Mouse (Mus musculus) adrenal gland, adult 2 months (tissue): ENCODE results near the gene Cfd. TPM values are rescaled to one million over a fixed set of nuclear protein-coding genes. Genes with fewer than 3 reads are reported as not detected.
A peak's percentile ranks its signal among the peaks of the same experiment; 100 is the strongest.

Experiments
- DNase-seq: peaks from one replicate; pipeline ENCODE4 v3.0.0; 2021
- polyA plus RNA-seq: library from polyadenylated mRNA; depleted of rRNA; stranded (reverse); fragments of >200 nt; gene quantifications from 2 replicates; pipeline ENCODE4 v1.2.3, GENCODE M21; 2012
- total RNA-seq, 2 experiments: library from RNA; stranded (reverse); gene quantifications; 2 replicates each; pipeline ENCODE4 v1.2.3; 2021

The Cfd gene
- total and polyA plus RNA-seq, 3 experiments, result 2,358 to 4,988 (median 4,405) TPM

DNA sequence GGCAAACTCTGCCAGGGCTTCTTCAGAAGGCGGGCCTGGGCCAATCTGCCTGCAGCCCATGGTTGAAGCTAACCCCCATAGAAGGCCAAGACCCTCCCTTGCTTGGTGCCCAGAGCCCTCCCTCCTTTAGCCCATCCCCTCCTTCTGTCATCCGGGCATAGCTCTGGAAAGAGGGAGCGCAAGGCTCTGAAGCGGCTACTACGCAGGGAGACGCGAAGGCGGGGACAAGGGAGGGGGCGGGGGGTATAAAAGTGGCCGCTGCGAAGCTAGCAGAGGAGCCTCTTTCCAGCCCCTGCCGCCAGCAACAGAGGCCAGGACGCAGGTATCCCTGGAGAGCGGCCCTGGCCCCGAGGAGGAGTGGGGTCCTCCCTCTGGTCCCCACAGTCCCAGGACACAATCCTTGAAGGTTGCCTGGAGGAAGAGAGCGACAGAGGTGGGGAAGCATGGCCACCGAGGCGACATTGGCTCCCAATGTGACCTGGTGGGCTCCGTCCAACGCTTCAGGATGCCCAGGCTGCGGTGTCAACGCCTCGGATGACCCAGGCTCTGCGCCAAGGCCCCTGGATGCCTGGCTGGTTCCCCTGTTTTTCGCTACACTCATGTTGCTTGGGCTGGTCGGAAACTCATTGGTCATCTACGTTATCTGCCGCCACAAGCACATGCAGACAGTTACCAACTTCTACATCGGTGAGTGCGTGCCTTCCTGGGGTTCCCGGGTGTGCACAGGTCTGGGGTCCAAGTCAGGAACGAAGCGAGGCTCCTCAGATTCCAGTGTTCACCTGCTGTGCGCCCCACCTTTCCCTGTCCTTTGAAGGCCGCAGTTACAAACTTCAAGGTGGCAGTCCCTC lies 27.8 kb downstream of the Cfd start:
- DNase-seq, result no peak

- no peak for DNase-seq
Measured at GRCm38 (mm10) chr10:79919251-79919849, 28.7 kb downstream of the Cfd start.

DNA sequence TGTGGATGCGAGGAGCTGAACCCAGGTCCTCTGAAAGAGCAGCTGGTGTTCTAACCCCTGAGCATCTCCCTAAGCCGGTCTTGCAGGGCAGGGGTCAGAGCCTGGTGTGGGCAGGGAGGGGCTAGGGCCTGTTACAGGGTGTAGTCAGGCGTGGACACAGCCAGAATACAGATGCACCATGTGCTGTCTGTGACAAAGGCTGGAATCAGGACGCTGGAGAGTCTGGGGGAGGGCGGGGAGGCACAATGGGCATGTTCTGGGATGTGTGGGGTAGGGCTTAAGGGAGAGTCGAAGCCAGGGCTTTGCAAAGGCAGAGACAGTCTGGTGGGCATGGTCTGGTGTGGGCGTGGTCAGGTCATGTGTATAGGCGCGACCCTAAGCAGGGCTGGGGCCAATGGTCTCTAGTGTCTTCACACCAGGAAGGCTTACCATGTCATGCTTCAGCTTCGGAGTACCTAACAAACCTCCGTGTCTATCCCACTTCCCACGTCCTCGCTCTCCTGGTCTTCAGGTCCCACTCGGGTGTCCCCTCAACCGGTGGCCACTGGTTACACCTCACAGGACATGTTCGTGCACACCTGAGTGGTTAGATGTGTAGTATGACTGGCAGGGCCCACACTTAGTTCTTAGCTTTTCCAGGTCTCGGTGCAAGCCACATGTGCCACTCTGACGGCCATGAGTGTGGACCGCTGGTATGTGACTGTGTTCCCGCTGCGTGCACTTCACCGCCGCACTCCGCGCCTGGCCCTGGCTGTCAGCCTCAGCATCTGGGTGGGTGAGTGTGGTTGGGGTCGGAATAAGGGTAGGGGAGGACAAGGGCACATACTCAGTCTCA lies 29.6 kb downstream of the Cfd start:
- DNase-seq, result no peak

DNA sequence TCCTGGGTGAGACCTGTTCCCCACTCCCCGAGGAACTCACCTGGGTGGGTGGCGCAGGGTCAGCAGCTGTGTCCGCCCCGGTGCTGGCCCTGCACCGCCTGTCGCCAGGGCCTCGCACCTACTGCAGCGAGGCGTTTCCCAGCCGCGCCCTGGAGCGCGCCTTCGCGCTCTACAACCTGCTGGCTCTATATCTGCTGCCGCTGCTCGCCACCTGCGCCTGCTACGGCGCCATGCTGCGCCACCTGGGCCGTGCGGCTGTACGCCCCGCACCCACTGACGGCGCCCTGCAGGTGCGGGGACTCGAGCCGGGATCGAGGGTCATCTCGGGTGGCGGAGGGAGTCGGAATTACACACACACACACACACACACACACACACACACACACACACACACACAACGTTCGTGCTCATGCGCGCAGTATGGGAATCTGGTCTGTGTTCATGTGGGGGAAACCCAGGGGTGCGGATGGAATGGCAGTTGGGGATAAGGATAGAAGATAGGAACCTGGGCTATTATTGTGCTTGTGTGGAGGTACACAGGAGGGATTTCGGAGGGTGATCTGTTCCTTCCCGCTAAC lies 30.4 kb downstream of the Cfd start, which contains the start of gene R3hdm4:
R3hdm4 (minus strand) TSS at position 251 of the 578 bp plus-strand sequence.
- DNase-seq, result no peak

- no peak for DNase-seq
Measured at GRCm38 (mm10) chr10:79921572-79921971, 30.9 kb downstream of the Cfd start.

- DNase-seq, result peak; percentile 92
Measured at GRCm38 (mm10) chr10:79924998-79925784, 34.5 kb downstream of the Cfd start.

- DNase-seq, result no peak
Measured at GRCm38 (mm10) chr10:79925785-79926490, 35.3 kb downstream of the Cfd start.

DNA sequence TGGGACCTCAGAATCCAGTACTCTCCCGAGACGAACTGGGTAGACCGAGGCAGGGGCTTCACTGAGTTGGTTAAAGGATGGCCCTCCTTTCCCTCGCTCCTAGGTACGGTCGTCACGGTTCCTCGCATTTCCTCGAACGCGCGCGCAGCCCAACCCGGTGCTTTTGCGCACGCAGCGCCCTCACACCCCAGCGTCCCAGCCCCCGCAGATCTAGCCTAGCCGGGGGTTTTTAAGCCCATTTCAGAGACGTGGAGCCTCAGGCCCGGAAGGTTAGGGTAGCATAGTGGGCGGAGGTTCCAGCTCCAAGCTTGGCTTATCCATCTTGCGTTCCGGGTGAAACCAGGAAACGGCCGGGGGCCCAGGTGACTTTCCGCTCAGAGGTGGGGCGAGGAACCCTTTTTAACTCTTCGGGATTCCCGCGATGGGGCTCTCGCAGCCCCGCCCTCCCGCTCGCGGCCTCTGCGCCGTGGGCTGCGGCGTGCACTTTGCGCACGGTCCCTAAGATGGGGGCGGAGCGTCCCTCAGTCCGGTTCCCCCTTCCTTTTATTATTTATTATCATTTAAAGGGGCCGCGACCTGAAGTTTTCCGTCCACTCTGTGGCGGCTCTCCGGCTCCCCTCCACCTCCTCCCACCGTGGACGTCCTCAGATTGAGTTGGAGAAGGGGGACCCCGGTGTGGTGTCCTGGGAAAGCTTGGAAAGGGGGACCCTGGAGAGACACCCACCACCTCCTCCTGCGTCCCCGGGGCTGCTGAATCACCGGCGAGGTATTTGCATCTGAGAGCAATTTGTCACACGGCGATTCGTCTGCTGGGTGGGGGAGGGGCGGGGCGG lies 36.1 kb downstream of the Cfd start, which contains the start of gene Arid3a:
Arid3a (plus strand) TSS at position 553 of the 833 bp plus-strand sequence.
- peak; percentile 95 for DNase-seq

GRCm38 (mm10) chr10:79927324-79928029 lies 36.8 kb downstream of the Cfd start:
- no peak for DNase-seq

- peak; percentile 78 for DNase-seq
Measured at GRCm38 (mm10) chr10:79928030-79928694, 37.5 kb downstream of the Cfd start.

DNA sequence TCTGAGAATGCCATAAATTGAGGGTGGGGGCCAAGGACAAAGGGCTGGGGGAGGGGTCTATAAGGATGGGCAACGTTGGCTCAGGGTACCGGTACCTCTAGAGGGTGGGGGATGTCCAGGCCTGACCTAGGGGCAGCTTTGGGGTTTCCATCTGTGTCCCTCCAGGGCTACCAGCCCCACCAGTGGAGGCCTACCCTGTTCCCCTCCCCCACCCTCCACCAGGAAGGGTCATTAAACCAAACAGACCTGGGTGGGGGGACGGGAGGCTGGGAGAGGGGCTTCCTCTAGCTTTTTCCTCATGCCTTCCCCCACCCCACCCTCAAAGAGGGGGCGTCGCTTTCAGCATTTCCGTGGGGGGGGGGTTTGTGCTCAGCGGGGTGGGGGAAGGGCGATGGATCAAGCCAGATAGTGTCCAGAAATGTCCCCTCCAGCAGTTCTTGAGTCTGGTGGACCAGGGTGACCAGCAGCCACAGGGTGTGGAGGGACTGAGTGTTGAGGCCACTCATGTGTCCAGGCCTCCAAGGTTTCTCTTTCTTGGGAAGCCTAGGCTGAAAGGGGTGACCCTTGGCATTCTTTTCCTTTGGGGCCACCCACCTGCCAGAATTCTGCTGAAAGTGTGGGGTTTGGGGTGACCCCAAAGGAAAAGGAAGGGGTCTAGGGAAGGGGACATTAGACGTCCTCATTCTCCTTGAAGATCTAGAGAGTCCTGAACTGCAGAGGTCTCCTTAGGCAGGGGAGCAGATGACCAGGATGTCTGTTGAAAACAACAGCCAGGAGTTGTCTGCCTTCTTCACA lies 38.5 kb downstream of the Cfd start:
- no peak for DNase-seq

DNA sequence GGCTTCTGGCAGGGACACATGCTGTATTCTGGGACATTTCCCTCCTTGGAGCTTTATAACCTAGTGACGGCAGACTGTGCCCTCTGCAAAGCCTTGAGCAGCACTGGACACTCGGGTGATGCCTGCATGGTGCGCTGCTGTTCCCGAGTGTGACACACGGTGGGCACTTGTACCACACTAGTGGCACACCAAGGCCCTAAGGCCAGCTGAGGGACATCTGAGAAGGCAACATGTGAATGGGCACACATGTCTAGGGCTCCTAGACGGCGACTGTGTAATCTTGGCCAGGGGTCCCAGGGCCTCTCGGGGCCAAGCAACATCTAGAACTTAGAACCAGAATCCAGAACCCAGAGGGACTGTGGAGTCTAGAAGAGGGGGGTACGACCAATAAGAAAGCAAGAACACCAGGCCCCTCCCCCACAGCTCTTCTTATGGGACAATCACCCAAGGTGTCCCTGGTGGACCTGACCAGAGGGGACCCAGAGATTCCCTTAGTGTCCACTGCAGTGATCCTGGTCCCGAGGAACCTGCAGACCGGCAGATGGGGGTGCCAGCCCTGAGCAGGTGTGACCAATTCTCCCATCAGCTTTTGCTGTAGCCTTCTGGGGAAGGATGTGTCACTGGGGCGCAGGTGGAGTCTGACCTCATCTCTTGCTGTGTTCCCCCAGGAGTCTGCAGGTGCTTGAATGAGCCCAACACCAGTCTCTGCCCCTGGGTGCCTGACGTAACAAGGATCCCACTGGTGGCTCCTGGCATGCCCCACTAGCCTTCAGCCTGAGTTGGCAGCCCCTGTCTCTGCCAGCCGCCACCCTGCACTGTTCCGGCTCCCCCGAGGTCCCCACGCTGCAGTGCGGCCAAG lies 39.5 kb downstream of the Cfd start:
- DNase-seq, result no peak

DNA sequence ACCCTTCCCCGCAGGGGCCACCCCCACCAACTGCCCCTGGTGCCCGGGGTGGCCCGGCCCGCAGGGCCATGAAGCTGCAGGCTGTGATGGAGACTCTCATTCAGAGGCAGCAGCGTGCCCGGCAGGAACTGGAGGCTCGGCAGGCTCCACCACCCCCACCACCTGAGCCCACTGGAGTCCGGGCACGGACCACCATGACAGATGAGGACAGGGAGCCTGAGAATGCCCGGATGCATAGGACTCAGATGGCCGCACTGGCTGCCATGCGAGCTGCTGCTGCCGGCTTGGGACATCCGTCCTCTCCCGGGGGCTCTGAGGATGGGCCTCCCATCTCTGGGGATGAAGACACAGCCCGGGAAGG lies 40.2 kb downstream of the Cfd start:
- no peak for DNase-seq

DNA sequence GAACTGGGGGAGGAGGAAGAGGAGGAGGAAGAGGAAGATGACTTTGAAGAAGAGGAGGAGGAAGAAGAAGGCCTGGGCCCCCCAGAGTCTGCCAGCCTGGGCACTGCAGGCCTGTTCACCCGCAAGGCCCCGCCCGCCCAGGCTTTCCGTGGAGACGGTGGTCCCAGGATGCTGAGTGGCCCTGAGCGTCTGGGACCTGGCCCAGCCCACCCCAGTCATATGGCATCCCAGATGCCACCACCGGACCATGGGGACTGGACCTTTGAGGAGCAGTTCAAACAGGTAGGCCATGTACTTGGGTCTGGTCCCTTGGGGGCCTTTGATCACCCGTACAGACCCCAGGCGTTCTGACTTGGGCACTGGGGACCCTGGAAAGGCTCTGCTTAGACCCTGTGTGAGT lies 41.1 kb downstream of the Cfd start:
- DNase-seq, result no peak

- DNase-seq, result peak; percentile 54
Measured at GRCm38 (mm10) chr10:79932736-79933135, 42.1 kb downstream of the Cfd start.

DNA sequence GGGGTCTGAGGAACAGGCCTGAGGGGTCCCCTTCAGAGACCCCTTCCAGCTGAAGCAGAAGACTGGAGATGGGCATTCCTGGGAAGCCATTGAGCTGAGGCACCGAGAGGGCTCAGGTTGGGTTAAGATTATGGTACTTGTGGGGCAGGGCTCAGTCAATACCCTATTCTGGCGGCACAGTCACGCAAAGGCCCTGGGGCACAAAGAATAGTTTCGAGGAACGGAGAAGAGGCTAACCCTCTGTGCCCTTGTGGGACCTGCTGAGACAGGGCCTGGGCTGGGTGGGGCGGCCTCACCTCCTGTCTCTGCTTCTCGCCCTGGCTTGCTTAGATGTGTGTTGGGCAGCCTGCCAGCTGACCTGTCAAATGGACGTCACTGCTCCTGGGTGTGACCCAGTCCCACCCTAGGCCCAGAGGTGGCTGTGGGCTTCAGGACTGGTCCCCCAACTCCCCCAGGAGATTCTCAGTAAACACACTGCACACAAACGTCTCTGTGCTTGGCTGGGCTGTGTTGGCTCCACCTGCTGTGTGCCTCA lies 42.6 kb downstream of the Cfd start:
- no peak for DNase-seq
